Mouse (Mus musculus) limb, embryonic 14.5 days (tissue): ENCODE data around the gene Cox17. TPM values are rescaled to one million over a fixed set of nuclear protein-coding genes. Genes with fewer than 3 reads are reported as not detected.
A peak's percentile ranks its signal among the peaks of the same experiment; 100 is the strongest.

Experiments used
- ATAC-seq: fragments of 200-750 bp; cut with Nextera tagmentation; 2 replicates; pipeline ENCODE4 v1.8.0; 2017; ENCODE audit warnings: low read depth, moderate number of reproducible peaks, moderate TSS enrichment; ENCODE audit not compliant: low FRiP score
- DNase-seq: peaks from one replicate; pipeline ENCODE4 v3.0.0-alpha.2; 2015; ENCODE audit warnings: low spot score
- H3K27ac ChIP-seq: fragments of 300-500 bp; sonication (generic); replicated peaks from 2 replicates; pipeline ENCODE4 v1.5.1; 2014; ENCODE audit warnings: low read depth, mild to moderate bottlenecking, low read length, moderate library complexity, mixed read lengths
- H3K27me3 ChIP-seq: fragments of 300-500 bp; sonication (generic); 2 replicates; pipeline ENCODE4 v1.6.1; 2014; ENCODE audit warnings: low read length, mixed read lengths; ENCODE audit not compliant: control insufficient read depth, insufficient read depth
- H3K36me3 ChIP-seq: fragments of 300-500 bp; sonication (generic); 2 replicates; pipeline ENCODE4 v1.6.1; 2014; ENCODE audit warnings: mild to moderate bottlenecking, low read length, moderate library complexity, mixed read lengths; ENCODE audit not compliant: control insufficient read depth, insufficient read depth
- H3K4me1 ChIP-seq: fragments of 300-500 bp; sonication (generic); 2 replicates; pipeline ENCODE4 v1.6.1; 2014; ENCODE audit warnings: antibody characterized with exemption, low read length, mixed read lengths; ENCODE audit not compliant: control insufficient read depth, insufficient read depth
- H3K4me2 ChIP-seq: fragments of 300-500 bp; sonication (generic); replicated peaks from 2 replicates; pipeline ENCODE4 v1.6.1; 2014; ENCODE audit warnings: low read depth, mild to moderate bottlenecking, low read length, moderate library complexity; ENCODE audit not compliant: severe bottlenecking
- H3K4me3 ChIP-seq: fragments of 300-500 bp; sonication (generic); replicated peaks from 2 replicates; pipeline ENCODE4 v1.5.1; 2014; ENCODE audit warnings: low read length
- H3K9ac ChIP-seq: fragments of 300-500 bp; sonication (generic); 2 replicates; pipeline ENCODE4 v1.6.1; 2014; ENCODE audit warnings: mild to moderate bottlenecking, low read depth, low read length, moderate library complexity; ENCODE audit not compliant: severe bottlenecking
- H3K9me3 ChIP-seq: fragments of 300-500 bp; sonication (generic); 2 replicates; pipeline ENCODE4 v1.6.1; 2016; ENCODE audit warnings: low read length; ENCODE audit not compliant: control insufficient read depth
- POLR2A ChIP-seq: fragments of 200-500 bp; IDR thresholded peaks from 2 replicates; pipeline ENCODE4 v1.8.0; 2012; ENCODE audit warnings: inconsistent platforms, mild to moderate bottlenecking, moderate library complexity, borderline replicate concordance; ENCODE audit not compliant: insufficient read depth, insufficient read length; ENCODE audit errors: extremely low read depth
- WGBS: fragments of 180-500 bp; shearing (Covaris S2); extraction: QIAGEN DNeasy Blood & Tissue Kit; methylation state at CpG from one replicate; pipeline ENCODE4 v1.1.7; 2014; 5-methylcytosine and 5-hydroxymethylcytosine counted together
- polyA plus RNA-seq, 2 experiments: library from polyadenylated mRNA; depleted of rRNA in 1 of 2; stranded (reverse) in 1 of 2; unstranded in 1 of 2; fragments of >200 nt; fragmentation: Nextera tagmentation in 1 of 2; extraction: Ambion mirVana in 1 of 2; gene quantifications; 2 replicates each; pipeline versions ENCODE4 v1.2.1 to v1.2.3; 2012 to 2014

The Cox17 gene
- polyA plus RNA-seq, 2 experiments: 83.6 to 124 TPM

DNA sequence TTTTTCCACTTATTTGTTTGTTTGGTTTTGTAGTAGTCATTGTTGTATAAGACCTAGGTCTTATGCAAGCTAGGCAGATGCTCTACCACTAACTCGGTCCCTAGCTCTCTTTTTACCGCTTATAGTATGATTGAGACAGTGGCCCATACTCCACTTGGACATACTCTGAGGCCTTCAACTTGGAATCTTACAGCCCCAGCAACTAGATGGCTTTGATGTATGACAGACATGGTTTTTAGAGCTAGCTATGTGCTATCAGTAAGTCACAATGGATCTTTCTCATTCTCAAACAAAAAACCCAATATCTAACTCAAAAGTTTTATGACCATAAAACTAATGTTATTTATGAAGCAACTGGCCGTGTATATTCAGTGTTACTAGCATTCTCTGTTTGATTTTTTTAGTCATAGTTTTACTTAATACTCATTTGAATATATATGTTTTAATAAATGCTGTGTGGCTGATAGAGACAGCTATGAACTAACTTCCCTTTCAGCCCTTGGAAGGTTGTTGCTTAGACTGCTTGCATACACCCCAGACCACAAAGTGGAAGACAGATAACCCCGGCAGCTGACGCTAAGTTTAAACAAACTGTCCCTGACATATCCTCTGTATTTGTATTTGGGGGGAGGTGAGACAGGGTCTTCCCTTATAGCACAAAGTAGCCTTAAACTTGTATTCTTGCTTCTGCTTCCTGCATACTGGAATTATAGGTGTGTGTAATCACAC is 7.6 kb downstream of the Cox17 start:
- Histone ChIP-seq H3K27ac (no peak overlapping the region), H3K9ac (no peak overlapping the region), H3K4me2 (no peak overlapping the region), H3K27me3 (no peaks in the 10 kb centered on the region), H3K9me3 (no peaks in the 10 kb centered on the region), H3K4me1 (no peaks in the 10 kb centered on the region), H3K36me3 (peaks cover 21% of the 10 kb centered on the region), H3K4me3 (no peak overlapping the region)
- DNase-seq (no peak), ATAC-seq (no peak)
- TF ChIP-seq POLR2A: no peak
- WGBS: 86% methylated on average over 5 of the region's 5 CpGs

DNA sequence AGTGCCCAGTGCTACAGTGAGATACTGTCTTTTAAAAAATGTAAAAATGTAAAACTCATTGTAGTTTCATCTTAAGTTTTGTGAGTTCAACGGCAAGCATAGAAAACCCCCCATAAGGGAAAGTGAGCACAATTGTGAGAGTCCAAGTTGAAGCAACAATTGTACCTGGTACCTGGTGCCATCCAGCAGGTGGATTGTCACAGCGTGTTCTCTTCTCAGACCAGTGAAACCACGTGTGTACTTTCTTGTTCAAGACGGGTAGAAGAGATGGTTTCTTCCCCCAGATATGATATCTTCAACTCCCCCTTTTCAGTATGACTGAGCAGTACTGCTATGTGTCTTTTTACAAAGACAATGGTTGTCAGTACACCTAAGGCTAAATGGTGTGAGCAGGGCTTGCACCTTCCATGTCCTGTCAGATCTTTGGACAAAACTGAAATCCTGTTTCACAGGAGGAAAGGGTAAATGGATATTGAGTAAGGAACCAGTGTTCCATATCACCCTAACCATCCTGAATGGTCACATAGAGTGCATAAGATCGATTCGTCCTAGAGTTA is 11.5 kb downstream of the Cox17 start:
- Histone ChIP-seq H3K4me3 (no peak overlapping the region), H3K36me3 (no peaks in the 10 kb centered on the region), H3K27ac (no peak overlapping the region), H3K27me3 (no peaks in the 10 kb centered on the region), H3K9me3 (no peaks in the 10 kb centered on the region), H3K4me2 (no peak overlapping the region), H3K9ac (no peak overlapping the region), H3K4me1 (no peaks in the 10 kb centered on the region)
- WGBS: 89% methylated on average over 6 of the region's 6 CpGs
- no peak for DNase-seq
- TF ChIP-seq POLR2A: no peak
- ATAC-seq: no peak

DNA sequence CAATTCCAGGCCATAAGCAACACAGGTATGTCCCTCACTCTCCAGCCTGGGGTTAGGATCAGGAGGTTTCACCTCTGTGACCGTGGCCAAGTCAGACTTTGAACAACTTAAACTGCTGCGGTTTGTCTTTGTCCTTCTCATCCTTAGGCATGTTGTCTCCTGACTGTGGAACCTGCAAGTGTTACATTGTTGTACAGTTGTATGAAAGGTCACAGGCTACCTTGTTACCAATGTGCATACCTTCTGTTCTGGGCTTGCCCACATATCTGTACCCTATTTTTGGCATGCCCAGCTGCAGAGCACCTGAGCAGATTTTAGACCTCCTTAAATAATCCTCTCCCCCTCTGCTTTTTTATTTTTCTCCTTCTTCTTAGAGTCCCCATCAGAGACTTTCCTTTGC is 12.4 kb downstream of the Cox17 start:
- no peak for TF ChIP-seq POLR2A
- Histone ChIP-seq H3K27me3 (no peaks in the 10 kb centered on the region), H3K4me3 (no peak overlapping the region), H3K27ac (no peak overlapping the region), H3K9me3 (no peaks in the 10 kb centered on the region), H3K4me1 (no peaks in the 10 kb centered on the region), H3K9ac (no peak overlapping the region), H3K36me3 (no peaks in the 10 kb centered on the region), H3K4me2 (no peak overlapping the region)
- DNase-seq (no peak), ATAC-seq (no peak)
- WGBS: 82% methylated on average over 2 of the region's 2 CpGs

DNA sequence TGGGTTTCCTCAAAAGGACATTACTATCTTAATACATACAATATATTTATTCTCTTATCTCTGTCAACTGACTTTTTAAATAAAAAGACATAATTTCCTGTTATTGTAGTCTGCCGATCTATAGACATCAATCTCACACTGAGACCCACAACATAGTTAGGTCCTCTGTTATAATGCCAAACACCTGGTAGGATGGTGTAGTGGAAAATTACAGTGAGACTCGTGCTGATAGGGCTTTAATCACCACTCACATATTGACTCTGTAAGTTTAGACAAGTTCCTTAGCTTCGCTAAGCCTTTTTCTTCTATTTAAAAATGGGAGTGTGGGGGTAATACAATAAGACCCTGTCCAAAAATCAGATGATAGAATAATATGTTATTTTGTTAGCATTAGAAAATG is 13.1 kb downstream of the Cox17 start:
- WGBS: 63% methylated on average over 3 of the region's 3 CpGs
- no peaks in the 10 kb centered on the region for H3K36me3 ChIP-seq
- H3K4me2 ChIP-seq: no peak overlapping the region
- no peak overlapping the region for H3K27ac ChIP-seq
- no peaks in the 10 kb centered on the region for H3K9me3 ChIP-seq
- no peaks in the 10 kb centered on the region for H3K27me3 ChIP-seq
- TF ChIP-seq POLR2A: no peak
- no peak overlapping the region for H3K4me3 ChIP-seq
- no peak for DNase-seq
- no peak for ATAC-seq
- no peaks in the 10 kb centered on the region for H3K4me1 ChIP-seq
- no peak overlapping the region for H3K9ac ChIP-seq

DNA sequence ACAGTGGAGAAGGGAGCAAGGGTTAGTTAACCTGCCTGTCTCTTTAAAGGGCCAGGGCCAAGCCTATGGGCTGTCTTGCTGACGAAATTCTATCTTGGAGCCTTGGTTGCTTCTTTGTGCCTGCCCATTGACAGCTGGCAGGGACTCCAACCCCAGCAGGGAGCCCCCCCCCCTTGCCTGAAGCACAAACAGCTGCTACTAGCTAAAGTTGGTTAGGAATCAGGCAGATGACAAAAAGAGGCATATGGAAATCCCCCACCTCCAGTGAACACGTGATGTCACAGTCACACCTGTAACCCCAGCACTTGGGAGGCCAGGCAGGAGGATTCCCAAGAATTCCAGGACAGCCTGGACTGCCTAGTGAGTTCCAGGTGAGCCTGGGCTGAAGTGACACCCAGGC is 13.5 kb downstream of the Cox17 start:
- ATAC-seq (peak; percentile 71; the same call in 1 of the 2 replicates), DNase-seq (no peak)
- TF ChIP-seq POLR2A: no peak
- no peaks in the 10 kb centered on the region for H3K36me3 ChIP-seq
- no peaks in the 10 kb centered on the region for H3K4me1 ChIP-seq
- H3K9ac ChIP-seq: no peak overlapping the region
- H3K27me3 ChIP-seq: no peaks in the 10 kb centered on the region
- H3K9me3 ChIP-seq: no peaks in the 10 kb centered on the region
- H3K4me2 ChIP-seq: no peak overlapping the region
- WGBS: 20% methylated on average over 2 of the region's 2 CpGs
- H3K4me3 ChIP-seq: no peak overlapping the region
- no peak overlapping the region for H3K27ac ChIP-seq
